Mouse (Mus musculus) liver, adult (tissue): ENCODE measurements around the gene Exosc2.

Experiments
- GATA4 ChIP-seq: IDR thresholded peaks from 2 replicates; pipeline ENCODE4 v1.6.1; 2014; ENCODE audit warnings: mild to moderate bottlenecking, low read length; ENCODE audit not compliant: insufficient replicate concordance

Exosc2 gene

DNA sequence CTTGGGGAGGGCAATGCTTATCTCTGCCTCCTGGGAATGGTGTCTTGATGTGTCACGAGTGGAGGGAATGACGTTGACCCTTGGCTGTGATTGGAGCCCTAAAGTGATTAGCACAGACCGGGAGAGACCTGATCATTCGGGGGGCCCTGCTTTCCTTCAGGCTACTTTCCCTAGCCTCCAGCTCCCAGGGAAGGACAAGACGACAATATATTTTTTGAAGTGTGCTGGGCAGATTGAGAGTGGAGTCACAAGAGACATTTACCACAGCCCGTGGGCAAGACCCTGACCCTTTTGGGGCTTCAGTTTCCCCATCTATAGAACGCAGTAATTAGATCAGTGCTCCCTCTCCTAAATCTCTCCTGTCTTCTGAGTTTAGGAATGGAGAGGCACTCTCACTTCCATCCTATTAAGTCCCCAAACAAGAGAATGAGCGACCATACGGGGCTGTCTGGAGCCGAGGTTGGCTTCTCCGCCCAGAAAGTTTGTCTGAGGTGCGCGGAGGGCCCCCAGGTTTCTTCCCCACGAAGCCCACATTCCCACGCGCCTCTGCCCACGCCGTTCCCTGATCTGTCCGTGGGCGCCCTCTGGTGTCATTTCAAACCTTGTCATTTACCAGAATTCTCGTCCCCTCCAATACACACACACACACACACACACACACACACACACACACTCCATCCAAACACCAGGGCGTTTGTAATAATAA, 15.5 kb upstream of the Exosc2 start:
- TF ChIP-seq GATA4, result no peak

DNA sequence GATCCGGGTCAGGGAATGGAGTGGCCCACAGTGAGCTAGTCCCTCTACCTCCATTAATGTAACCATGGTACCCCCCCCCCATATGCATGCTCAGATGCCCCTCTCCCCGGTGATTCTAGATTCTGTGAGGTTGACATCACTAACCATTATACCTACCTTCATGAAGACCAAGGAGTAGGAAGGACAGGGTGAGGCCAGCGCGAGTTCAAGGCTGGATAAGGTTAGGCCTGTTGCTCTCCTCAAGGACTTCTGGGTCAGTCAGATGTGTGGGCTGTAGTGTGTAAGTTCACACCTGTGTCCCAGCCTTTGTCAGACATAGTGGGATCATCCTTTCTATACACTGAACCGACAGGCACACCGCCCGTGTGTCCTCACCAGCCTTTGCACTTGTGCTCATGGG, 14.1 kb upstream of the Exosc2 start:
- no peak for TF ChIP-seq GATA4

DNA sequence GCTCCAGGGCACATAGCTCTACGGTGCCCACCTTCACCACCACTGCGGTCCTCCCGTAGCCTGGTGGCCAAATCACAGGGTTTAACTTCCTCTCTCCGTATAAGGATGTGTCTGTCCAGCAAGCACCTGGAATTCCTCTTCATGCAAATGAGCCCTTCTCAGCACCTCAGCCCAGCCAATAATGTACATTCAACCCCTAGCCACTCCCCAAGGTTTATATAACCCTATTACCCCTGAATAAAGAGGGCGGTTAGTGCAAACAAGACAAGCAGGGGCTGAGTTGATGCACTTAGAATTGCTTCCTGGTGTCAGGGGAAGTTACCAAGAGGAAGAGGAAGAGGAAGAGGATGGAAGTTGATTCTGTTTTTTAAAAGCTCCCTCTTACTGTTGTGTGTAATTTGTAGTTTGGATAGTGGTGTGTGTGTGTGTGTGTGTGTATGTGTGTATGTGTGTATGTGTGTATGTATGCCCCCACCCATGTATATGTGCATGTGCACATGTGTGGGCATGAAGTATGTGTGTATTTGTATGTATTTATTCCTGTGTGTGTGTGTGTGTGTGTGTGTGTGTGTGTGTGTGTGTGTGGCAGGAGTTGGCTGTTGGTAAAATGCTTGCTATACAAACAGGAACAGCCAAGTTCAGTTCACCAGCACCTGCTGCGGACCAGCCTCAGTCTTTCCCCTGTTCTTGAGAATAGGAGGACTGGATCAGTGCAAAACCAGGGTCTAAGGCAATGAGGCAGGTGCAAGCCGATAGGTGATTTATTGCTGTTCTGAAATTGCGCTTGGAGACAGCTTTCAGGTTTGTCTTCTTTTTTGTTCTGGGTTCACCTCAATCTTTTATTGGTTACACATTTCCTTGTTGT, 7.3 kb upstream of the Exosc2 start:
- TF ChIP-seq GATA4, result no peak

DNA sequence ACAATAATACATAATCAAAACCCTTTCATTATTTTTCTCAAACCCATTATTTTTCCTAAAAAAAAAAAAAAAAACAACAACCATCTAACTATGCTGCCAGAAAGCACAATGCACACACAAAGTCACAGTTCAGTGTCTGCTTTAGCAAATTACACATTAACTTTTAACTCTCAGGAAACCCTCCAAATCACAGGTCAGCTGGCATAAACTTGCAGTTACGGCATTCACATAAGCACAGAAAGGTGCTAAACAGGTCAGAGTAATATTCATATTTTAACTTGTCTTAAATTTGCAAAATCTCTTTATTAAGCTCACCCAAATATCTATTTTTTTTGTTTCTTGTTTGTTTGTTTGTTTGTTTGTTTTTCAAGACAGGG, 6.7 kb upstream of the Exosc2 start:
- no peak for TF ChIP-seq GATA4

DNA sequence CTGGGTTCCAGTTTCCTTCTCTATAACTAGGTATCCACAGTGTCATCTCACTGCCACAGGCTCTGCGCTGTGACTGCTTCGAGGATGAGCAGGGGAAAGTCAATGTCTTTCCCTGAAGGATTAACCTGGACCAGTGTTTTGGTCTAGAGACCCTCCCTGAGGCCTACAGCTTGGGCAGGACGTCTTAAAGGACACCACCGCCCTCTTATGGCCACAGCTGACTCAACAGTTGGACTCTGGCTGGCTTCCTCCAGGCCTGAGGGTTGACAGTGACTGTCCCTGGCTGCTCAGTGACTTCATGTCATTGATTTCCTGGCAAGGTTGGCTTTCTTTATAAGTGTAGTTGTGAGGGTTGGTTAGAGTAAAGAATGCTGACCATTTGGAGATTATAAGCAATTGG, 3.2 kb upstream of the Exosc2 start:
- TF ChIP-seq GATA4, result no peak

DNA sequence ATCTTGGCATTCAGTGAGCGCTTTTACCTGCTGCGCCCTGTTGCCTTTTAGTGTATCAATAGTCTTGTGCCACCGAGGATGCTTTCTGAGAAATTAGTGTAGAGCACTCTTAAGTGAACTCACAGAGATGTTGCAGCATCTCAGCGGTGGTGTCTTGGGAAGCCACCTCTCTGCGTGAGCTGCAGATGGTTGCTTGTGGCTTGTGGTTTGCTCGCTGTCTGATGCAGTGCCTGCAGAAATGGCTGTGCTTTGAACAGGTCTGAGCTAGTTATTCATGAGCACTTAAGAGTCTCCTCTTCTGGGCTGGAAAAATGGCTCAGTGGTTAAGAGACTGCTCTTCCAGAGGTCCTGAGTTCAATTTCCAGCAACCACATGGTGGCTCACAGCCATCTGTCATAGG, 8.1 kb downstream of the Exosc2 start:
- no peak for TF ChIP-seq GATA4

DNA sequence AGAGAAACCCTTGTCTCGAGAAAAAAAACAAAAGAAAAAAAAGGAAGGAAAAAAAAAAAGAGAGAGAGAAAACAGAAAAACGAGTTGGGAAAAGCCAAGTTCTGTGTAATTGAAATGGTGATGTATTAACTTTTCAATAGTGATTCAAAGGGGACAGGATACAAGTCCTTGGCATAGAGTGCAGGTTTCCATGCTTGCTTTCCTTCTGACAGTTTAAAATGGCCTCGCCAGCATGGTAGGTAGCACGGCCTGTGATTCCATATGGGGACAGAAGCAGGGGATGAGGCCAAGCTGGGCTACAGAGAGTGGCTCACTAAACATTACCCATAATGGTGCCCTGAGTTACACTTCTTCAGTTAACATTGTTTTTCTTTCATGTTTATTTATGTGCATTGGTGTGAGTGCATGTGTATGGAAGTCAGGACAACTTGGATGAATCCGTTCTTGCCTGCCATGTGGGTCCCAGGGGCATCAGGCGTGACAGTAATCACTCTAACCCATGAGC, 11.3 kb downstream of the Exosc2 start:
- TF ChIP-seq GATA4, result no peak

DNA sequence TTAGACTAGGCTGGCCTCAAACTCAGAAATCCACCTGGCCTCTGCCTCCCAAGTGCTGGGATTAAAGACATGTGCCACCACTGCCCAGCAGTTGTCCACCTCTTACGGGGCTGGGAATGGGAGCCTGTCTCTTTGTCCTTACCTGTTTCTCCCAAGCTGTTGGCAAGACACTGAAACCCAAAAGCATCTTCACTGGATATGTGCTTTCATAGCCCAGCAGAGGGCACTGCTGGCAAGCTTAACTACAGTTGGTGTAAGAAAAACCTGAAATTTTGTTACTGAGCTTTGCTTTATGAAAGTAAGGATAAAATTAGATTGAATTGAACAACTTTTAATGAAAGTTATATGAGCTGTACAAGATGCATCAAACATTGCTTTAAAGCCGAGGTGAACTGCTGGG, 13.2 kb downstream of the Exosc2 start:
- TF ChIP-seq GATA4, result no peak

DNA sequence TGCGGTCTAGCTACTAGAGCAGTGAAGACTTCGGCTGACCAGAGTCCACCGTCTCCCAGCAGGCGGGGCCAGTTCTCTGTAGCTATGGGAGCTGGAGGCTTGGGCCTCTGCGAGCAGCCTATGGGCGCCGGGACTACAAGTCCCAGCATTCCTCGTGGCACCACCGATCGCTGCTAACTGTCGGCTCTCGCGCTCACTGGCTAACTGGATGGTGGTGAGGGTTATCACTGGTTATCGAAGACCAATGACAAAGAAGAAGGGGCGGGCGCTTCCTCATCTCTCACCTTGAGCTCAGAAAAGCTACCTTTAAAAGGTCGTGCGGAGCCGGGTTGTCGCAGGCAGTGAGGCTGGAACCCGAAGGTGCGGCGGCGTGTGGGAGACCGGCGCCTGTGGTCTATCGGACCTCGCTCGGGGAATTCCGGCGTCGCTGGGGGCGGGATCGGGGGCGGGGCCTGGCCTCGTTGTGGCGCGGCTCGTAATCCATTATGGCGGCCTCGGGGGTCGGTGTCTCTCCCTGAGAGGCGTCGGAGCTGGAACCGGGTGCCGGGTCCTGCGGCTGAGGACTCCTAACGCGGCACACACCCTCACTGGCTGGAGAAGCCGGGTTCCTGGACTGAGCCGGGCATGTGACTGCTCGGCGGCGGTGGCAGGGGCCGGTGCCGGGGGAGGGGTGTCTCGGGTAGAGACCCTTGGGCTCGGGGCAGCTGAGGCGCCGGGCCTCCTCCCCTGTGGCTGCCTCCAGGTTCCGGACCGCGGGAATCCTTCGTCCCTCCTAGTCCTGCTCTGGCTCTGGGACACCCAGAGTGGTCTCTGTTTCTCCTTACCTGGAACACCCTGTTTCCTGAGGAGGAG, 17.8 kb downstream of the Exosc2 start, which contains the start of gene Abl1:
TSS of gene Abl1 (plus strand) at position 303 of the 852 bp plus-strand sequence.
- TF ChIP-seq GATA4, result no peak; the same call in 1 of the 2 replicates

DNA sequence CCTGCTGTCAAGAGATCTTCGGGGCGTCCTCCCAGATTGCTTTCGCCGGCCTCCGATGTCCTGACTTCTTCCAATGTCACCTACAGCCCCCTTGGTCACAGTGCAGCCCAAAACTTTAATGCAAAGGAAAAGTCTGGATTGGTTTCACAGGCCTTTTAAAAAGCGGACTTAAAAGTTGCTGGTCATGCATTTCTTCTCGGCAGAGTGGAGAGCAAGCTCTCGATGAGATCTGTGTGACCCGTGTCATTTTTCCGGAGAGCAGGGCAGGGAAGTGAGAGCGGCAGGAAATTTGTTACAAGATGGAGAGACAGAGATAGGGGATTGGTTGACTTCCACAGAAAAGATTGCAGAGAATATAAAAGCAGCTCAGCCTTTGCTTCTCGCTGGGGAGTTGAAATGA, 18.5 kb downstream of the Exosc2 start:
- peak; percentile 62; the same call in 1 of the 2 replicates for TF ChIP-seq GATA4

DNA sequence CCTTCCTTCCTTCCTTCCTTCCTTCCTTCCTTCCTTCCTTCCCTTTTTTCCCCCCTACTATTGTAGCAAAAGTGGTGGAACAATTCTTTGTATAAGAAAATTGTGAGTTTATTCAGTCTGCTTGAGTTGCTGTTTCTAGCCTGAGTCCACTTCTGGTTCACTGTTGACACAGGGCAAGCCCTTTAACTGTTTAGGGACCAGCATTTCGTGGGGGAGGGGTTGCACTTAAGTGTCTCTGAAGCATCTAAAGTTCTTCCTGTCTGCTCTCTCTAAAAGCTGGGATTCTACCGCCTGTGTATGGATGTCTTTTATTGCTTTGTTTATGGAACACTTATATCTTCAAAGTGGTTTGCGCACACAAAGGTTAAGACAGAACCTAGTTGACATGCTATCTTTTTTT, 19.5 kb downstream of the Exosc2 start:
- TF ChIP-seq GATA4, result no peak

DNA sequence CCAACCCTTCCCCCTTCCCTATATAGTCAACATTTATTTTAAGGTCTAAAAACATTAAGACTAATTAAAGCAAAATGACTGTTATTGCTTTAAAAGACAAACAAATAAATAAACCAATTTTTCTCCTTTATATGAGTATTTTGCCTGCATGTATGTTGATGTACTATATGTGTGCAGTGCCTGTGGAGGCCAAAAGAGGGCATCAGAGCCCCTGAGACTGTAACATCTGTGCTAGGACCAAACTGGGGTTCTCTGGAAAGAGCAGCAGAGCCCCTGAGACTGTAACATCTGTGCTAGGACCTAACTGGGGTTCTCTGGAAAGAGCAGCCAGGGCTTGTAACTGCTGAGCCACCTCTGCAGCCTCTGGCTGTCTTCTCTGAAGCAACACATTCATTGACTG, 27.7 kb downstream of the Exosc2 start:
- no peak for TF ChIP-seq GATA4

DNA sequence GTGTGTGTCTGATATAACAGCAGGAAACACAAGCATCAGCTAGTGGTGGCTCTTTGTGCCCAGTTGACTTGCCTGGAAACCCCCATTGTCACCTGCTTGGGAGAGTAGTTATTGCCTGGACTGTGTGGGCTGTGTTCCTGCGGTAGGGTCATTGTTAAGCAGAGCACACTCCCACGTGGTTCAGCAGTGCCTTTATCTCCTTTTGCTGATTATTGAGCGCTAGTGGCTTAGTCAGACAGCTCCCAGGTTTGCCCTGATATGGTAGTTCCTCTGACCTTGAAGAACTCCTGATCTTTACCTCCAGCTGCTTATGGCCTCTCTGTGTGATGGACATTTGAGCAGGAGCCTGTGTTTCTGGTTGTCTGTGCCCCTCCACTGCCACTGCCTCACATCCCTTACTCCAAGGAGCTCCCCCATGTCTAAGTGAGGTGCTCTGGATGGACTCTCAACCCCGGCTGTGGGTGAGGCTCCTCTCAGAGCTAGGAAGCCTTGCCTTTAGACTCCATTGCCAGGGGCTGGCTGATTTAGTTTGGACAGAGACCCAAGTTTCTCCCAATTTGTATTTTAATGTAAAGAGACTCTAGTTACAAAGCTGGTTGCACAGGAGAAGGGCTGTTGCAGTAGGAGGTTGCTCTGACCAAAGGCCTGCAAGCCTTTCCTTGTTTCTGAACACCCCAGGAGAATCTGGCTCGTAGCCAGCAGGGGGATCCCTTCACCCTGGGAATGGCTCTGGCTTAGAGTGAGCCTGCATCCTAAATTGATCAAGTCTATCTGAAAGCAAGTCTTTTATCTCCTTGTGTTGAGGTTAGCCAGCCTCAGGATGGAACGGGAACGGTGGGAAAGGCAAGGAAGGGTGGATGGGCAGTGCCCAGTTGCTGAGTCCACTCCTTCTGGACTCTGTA, 30.3 kb downstream of the Exosc2 start:
- TF ChIP-seq GATA4, result no peak

DNA sequence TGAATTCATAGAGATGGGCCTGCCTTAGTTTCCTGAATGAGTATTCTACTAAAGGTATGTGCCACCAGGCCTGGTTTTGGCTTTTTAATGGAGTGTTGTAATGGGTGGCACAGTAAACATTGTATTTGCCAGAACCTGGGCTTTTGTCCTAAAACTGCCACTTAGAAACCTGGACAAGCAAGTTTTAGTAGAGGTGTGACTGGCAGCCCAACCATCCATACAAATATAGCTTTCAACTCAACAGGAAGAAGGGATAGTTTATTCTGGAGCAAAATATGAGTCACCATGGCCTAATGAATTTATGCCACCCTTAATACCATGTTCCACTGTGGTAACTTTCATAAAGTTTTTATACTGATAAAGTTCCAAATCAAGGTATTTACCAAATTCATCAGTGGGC, 32.7 kb downstream of the Exosc2 start:
- no peak for TF ChIP-seq GATA4
